Mouse (Mus musculus): ENCODE data around the gene Gmds.

Gmds gene

GRCm38 (mm10) chr13:32161567-32161966 lies 177.0 kb downstream of the Gmds start:
- no peak for DNase-seq (ENCODE audit: low spot score)

GRCm38 (mm10) chr13:32158240-32158639 lies 180.3 kb downstream of the Gmds start:
- no peak for DNase-seq (ENCODE audit: low spot score)

GRCm38 (mm10) chr13:32145916-32146315 lies 192.6 kb downstream of the Gmds start:
- DNase-seq (ENCODE audit: low spot score), result no peak

GRCm38 (mm10) chr13:32145179-32145578 lies 193.4 kb downstream of the Gmds start:
- DNase-seq (ENCODE audit: low spot score), result no peak

GRCm38 (mm10) chr13:32143651-32144050 lies 194.9 kb downstream of the Gmds start:
- no peak for DNase-seq (ENCODE audit: low spot score)

- DNase-seq (ENCODE audit: low spot score), result no peak
These were observed 203.8 kb downstream of the Gmds start for GRCm38 (mm10) chr13:32134663-32135273.

GRCm38 (mm10) chr13:32129970-32130369 lies 208.6 kb downstream of the Gmds start:
- DNase-seq (ENCODE audit: low spot score), result no peak

GRCm38 (mm10) chr13:32118386-32118785 lies 220.2 kb downstream of the Gmds start:
- DNase-seq (ENCODE audit: low spot score), result no peak

- no peak for DNase-seq (ENCODE audit: low spot score)
These were observed 223.1 kb downstream of the Gmds start for GRCm38 (mm10) chr13:32115468-32115867.

GRCm38 (mm10) chr13:32113875-32114274 lies 224.7 kb downstream of the Gmds start:
- no peak for DNase-seq (ENCODE audit: low spot score)

GRCm38 (mm10) chr13:32088303-32088977 lies 250.1 kb downstream of the Gmds start:
- no peak for DNase-seq (ENCODE audit: low spot score)

- peak; percentile 68 for DNase-seq (ENCODE audit: low spot score)
These were observed 257.9 kb downstream of the Gmds start for GRCm38 (mm10) chr13:32080520-32081249.

GRCm38 (mm10) chr13:32073630-32074029 lies 264.9 kb downstream of the Gmds start:
- DNase-seq (ENCODE audit: low spot score), result no peak

GRCm38 (mm10) chr13:32055321-32055720 lies 283.2 kb downstream of the Gmds start:
- DNase-seq (ENCODE audit: low spot score), result peak; percentile 60

- DNase-seq (ENCODE audit: low spot score), result no peak
These were observed 285.0 kb downstream of the Gmds start for GRCm38 (mm10) chr13:32053587-32053986.

GRCm38 (mm10) chr13:32047980-32048959 lies 290.3 kb downstream of the Gmds start:
- no peak for DNase-seq (ENCODE audit: low spot score)

GRCm38 (mm10) chr13:32046961-32047360 lies 291.6 kb downstream of the Gmds start:
- DNase-seq (ENCODE audit: low spot score), result peak; percentile 69

GRCm38 (mm10) chr13:32042748-32043147 lies 295.8 kb downstream of the Gmds start:
- no peak for DNase-seq (ENCODE audit: low spot score)

- DNase-seq (ENCODE audit: low spot score), result no peak
These were observed 297.7 kb downstream of the Gmds start for GRCm38 (mm10) chr13:32040822-32041221.

- no peak for DNase-seq (ENCODE audit: low spot score)
These were observed 301.6 kb downstream of the Gmds start for GRCm38 (mm10) chr13:32036902-32037301.

- DNase-seq (ENCODE audit: low spot score), result no peak
These were observed 303.6 kb downstream of the Gmds start for GRCm38 (mm10) chr13:32034799-32035448.
